Mouse (Mus musculus) natural killer cell, adult 2 months (primary cell): ENCODE results near the gene Fat2.

ENCODE experiments used
- DNase-seq, 2 experiments: peaks; one replicate each; pipeline ENCODE4 v3.0.0; 2022; ENCODE audit warnings: low spot score in 2 of 2

Gene Fat2

DNA sequence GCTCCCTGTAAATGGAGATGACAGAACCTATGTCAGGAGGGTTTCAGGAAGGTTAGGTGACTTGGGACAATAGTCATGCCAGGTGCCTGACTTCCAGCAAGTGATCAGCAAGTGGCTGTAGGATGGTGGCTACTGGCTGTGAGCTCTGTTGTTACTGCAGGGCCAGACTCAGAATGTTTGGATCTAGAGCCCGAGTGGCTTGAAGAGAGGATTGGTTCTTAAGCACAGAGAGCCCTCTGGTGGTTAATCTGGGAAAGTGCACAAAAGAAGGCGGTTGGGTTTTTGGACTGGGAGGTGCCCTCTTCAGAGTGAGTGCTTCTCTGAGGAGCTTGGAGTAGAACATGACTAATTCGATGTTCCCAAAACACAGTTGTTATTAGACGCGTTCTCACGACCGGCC lies 95.8 kb downstream of the Fat2 start:
- peak; percentile 70 to 73 for DNase-seq

DNA sequence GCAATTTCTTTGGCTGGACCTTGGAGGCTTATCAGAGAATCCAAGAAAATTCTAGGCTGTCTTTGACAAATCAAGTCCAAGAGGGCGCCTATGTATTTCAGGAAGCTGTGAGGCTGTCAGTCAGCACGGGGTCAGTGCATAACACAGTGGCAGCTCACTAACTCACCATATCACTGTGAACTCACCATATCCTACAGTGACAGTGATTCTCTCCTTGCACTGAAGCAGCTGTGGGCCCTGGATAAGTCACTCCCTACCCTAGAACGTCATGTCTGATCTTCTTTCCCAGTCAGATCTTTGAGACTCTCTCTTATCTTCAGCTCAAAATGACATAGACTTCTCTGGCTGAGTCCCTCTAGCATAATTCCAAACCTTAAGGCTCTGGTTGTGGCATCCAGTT lies 96.9 kb downstream of the Fat2 start:
- no peak for DNase-seq

DNA sequence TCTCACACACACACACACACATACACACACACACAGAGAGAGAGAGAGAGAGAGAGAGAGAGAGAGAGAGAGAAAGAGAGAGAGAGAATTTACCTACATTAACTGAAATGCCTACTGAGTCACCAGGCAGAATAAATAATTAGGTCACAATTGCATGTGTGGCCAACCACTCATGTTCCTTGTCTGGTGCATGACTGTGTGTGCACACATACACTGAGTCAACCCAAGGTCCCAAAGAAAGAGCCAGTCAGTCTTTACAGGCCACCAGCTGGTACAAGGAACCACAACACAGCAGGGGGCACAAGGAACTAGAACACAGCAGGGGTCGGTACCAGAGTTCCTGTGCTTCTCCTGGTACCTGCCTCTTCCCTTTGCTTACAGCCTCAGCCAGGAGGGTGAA lies 99.5 kb downstream of the Fat2 start:
- DNase-seq = no peak

DNA sequence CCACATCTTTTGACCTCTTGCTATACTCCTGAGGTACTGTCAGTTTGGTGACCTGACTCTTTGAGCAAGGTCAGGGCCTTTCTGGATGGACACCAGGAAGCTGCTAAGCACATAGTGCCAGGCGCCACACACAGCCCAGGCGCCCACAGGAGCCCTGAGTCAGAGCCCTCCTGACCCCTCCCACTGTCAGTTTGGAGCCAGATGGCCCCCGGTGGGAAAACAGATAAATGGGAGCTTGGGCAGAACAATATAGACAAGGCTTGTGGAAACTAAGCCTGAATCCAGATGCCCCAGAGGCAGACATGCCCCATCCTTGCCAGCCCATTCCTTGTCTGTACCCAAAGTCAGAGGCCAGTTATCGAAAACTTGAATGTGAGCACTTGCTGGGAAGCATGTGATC lies 101.6 kb downstream of the Fat2 start:
- no peak for DNase-seq

DNA sequence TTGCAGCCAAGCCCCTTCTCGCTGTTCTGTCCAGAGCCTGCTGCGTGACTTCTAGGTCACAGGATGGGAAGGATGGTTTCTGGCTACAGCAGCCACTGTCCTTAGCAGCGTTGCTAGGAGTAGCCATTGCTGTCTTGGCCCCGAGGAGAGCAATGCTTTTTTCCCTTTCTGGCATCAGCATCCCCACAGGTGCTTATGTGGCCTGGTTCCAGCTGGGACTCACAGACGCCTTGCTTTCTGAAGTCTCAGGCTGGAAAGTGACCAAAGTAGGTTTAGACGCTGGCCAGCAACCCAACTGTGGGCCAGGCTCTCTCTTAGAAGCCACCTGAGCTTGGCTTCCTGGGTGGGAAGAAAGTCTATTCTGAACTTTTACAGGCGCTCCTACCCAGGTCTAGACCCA lies 102.1 kb downstream of the Fat2 start:
- no peak for DNase-seq

DNA sequence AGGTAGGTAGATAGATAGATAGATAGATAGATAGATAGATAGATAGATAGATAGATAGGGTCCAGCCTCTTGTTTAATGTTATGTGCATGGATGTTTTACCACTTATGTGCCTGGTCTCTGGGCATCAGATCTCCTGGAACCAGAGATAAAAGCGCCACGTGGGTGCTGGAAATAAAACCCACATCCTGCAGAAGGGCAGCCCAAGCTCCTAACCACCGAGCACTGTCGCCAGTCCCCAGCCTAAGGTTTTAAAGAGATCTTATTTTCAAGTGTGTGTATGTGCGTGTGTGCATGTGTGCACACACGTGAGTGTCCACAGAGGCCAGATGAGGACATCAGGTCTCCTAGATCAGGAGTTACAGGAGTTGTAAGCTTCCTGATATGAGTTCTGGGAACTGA lies 105.3 kb downstream of the Fat2 start:
- DNase-seq = no peak

DNA sequence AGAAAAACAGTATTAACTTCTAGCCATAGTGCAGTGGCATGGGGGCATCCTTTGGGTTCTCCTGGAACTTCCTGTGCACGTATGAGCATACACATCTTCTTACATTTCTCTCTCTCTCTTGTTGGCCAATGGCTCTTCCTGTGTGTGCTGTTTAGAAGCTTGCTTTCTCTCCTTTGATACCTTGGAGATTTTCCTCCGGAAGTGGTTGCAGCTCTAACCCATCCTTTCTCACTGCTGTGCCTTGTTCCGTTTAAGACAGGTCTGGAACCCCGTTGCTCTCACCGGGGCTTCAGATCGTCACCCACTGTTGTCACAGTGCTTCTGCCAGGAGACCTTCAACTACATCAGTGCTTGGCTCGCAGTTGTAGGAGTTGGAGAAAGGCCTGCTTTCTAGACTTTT lies 115.1 kb downstream of the Fat2 start:
- DNase-seq = no peak

DNA sequence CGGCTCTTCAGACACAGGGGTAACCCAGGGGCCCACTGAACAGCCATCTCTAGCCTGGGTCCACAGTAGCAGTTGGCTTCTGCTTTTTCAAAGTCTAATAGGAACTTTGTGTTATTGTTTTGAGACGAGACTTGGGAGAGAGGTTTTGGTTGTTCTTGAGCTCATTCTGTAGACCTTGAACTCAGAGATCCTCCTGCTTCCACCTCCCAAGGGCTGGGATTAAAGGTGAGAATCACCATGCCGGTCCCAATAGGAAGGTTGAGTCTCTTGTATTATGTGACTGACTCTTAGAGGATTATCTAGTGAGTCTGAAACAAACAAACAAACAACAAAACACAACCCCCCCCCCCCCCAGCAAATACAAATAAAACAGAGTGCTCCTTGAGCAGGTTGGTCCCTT lies 117.9 kb downstream of the Fat2 start:
- no peak for DNase-seq

DNA sequence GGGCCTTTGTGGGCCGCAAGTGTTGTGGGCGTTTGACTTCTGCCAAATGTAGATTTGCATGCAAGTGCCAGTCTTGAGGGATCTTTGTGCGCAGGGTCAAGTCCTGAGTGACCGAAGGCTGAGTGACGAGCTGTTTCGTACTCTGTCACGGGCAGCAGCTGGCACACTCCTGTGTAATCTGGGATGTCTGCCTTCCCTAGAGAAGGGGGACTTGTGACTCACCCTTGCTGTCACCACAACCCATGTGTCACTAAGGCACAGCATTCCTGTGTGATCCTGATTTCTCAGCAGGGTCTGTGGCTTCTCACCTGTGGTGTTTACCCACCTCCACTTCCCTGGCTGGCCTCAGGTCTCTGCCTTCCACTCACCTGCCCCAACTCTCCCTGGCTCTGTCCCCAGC lies 118.5 kb downstream of the Fat2 start:
- DNase-seq = no peak

DNA sequence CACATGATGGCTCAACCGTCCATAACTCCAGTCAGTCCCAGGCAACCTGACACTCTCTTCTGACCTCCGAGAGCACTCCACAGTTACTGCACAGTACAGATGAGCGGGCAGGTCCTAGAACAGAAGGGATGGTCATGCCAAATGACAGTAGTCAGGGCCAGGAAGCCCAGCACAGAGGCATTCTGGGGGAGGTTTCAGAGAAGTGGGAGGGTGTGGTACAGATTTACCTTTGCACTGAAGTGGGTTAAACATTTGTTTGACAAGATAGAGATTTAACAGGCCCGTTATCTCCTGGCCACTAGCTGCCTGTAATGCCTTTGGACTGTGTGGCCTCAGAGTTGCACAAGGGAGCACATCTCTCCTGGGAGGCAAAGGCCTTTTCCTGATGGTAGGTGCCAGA lies 118.9 kb downstream of the Fat2 start:
- DNase-seq = no peak

DNA sequence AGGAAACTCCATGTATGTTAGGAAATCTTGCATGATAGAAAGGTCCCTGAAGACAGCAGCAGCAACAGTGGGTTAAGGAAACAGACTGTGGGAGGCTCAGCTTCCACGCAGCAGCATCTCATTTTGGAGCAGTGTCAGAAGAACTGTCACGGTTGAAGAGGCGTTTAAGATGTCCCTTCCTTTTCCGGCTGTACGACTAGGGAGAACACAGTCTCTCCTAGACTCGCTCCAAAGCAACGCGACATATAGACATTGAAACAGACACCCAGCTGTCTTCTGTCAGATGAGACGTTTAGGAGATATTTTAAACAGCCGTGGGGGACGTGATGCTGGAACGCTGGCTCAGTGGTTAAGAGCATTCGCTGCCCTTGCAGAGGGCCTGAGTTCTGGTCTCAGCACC lies 119.5 kb downstream of the Fat2 start:
- DNase-seq = no peak

DNA sequence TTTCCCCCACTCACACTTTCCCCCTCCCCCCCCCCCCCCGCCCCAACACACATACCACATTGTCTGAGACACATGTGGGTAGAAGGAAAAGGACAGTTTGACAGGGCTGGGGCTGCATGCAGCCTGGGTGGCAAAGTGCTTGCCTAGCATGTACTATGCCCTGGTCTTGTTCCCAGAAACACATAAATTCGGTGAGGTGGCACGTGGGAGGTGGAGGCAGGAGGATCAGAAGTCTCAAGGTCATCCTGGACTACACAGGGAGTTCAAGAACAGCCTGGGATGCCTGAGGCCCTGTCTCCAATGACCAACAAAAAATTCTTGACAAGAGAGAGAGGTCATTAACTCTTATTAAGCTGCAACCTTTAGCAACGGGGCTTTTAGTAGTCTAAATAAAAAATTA lies 120.3 kb downstream of the Fat2 start:
- DNase-seq = no peak

DNA sequence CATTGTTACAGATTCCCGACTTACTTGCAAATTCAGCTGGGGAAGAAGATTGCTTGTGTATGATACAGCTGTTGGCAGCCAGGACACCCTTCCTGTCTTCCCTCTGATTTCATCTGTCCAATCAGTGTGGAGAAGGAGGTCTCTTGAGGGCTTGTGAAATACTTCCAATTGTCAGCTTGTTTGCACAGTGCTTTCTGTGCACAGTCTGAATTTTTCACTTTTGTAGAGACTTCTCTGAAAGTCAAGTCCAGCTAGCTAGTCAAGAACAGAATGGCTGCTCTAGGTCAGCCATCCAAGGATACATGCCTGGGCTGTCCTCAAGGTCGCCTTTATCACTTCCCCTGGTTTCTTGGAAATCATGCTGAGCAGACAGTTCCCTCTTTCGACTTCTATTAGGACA lies 121.4 kb downstream of the Fat2 start:
- DNase-seq = no peak

DNA sequence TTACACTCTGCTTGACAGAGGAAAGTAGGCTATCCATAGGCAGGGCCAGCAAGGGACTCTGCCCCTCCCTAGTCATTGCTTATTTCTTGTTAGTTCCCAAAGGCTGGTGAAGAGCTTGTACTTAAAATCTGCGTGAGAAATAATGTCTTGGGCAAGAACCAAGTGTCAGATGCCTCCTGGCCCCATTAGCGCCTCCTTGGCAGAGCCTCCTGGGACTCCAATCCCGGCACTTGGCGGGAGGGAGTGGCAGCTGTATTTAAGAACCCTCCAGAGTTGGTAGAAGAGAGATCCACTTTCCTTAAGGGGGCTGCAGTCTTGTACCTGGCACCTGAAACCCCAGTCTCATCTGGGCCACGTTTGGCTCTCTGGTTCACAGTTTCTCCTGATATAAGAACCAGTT lies 122.2 kb downstream of the Fat2 start:
- DNase-seq = no peak

DNA sequence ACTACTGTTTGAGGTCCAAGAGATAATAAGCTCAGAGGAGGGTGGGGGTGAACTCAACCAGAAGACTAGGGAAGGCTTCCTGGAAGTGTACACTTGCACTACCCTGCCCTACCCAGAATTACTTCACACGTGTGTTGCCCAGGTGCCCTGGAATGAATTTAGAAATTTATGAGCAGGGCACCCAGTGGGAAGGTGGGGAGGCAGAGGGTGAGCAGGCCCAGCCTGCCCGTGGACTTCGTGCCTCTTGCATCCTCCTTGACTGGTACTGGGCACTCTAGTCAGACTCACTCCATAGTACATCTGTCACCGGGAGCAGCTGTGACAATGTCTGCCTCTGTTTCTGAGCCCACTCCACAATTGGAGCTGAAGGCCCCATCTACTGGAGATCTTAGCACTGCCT lies 122.8 kb downstream of the Fat2 start:
- no peak for DNase-seq

DNA sequence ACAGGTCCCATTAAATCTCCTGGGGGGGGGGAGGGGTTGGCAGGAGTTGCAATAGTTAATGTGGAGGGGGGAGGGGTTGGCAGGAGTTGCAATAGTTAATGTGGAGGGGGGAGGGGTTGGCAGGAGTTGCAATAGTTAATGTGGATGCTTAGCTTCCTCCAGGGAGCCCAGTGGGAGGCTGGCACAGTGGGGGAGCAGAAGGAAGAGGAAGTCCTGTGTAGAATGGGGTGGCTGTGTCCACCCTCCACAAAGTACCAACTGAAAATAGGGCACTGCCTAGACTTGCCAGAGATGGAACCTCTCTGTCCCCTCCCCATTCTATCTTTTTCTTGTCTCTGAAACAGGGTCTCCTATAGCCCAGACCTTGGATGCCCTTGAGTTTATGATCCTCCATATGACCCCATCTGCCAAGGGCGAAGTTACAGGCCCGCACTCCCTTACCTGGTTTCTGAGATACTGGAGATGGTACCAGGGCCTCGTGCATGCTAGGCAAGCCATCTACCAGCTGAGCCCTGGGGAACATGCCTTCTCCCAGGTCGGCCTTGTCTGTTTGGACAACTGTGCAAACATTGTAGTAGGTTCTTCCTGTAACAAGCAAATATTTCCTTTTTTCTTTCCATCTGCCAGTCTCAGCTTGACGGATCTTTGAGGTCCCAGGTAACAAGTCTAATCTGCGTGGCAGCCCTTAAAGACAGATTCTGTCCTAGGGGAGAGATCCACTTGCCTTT lies 126.6 kb downstream of the Fat2 start:
- DNase-seq = no peak

DNA sequence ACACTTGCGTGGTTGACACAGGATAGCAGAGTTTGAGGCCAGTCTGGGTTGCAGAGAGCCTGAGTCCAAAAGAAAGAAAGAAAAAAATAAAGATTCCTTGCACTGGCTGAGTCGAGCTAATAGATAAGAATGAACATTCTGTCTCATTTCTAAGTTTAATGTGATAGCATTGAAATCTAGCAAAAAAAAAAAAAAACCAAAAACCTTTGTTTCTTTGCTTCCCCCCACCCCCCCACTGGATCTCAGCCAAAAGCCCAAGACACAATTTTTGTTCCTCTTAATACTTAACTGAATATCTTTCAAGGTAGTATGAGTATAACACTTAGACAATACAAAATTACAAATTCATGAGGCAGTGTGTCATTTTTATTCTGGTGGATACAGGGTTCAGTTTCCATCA lies 127.3 kb downstream of the Fat2 start:
- DNase-seq = no peak

DNA sequence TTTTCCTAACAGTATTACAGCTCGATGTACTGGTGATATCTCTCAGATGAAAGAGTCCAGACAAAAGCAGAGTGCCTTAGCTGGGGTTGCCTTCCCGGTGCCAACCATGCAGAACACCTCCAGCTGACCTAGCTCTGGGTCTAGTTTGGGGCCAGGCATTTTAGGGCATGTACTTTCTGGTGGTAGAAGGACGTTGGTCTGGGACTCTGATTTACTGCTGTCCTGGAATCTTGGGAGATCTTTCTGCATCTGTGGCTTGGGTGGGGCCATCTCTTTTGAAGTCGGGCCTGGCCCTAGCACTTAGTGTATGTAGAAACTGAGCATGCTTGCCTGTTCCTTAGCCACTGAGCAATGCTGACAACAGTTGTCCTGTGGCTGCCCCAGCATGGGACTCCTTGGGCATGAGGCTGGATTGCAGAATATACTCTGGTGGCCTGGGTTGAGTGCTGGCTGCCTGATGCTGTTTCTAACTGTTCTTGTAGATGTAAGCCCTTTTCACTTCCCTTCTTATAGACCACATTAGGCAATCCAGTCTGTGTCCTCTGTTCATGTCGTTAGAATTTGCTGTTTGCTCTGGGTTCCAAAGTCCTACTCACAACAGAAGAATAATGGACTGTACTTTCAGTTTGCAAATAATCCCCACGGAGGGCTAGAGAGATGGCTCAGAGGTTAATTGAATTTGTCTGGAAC lies 128.2 kb downstream of the Fat2 start:
- no peak for DNase-seq

DNA sequence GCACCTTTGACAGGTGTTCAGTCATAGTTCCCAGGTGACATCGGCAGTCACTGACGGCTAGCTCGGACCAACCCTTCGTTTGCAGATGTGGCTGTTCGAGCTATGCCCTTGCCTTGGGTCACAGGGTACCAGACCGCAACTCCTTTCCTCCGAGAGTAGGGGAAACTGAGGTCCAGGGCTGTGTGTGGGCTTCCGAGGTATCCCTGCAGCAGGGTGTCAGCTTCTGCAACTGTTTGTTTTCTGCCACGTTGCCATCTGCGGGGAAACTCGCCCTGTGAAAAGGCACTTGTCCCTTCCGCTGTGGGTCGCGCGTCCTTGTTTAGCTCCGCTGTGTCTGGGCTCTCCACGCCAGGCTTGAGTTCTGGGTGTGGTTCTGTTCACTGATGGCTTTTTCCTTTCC lies 131.8 kb downstream of the Fat2 start:
- DNase-seq = peak; percentile 14 to 27

DNA sequence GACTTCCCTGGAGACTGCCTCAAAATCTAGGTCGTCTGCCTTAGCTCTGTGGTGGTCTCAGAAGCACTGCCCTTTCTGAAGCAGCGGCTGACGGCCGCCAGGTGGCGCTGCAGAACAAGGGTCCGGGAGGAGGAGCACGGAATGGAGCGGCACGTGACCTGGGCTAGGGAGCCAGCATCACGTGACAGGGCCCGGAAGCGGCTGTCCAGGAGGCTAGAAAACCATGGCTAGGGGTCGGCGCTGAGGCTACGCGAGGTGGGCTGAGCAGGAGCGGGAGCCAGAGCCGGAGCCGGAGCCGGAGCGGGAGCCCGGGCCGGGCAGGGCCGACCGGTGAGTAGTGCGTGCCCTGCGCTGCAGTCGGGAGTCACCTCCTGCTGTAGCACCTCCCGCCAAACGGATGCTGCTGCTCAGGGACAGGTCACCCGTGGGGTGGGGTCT lies 132.2 kb downstream of the Fat2 start, which contains the start of gene Slc36a1:
Slc36a1 (plus strand) TSS at position 192 of the 438 bp plus-strand sequence.
- peak; percentile 92 to 94 for DNase-seq
